Mouse (Mus musculus) retina, embryonic 14.5 days (tissue): Measurements from ENCODE around the gene Ushbp1.
"Not testable (repeated sequence)": the region's sequence is repeated elsewhere in the genome, so short reads cannot be mapped to it uniquely, and the experiment has no call there.

Experiments used
- DNase-seq: peaks from one replicate; pipeline ENCODE4 v3.0.0-alpha.2; 2015; ENCODE audit warnings: low spot score

The Ushbp1 gene

GRCm38 (mm10) chr8:71395629-71396028 lies at the start of gene Ushbp1:
Ushbp1 (minus strand) TSS chr8:71395802.
- DNase-seq = no peak

- DNase-seq = no peak
Measured at GRCm38 (mm10) chr8:71445096-71445495, 49.5 kb upstream of the Ushbp1 start.

GRCm38 (mm10) chr8:71441404-71441803 lies 45.8 kb upstream of the Ushbp1 start:
- DNase-seq = peak; percentile 91

DNA sequence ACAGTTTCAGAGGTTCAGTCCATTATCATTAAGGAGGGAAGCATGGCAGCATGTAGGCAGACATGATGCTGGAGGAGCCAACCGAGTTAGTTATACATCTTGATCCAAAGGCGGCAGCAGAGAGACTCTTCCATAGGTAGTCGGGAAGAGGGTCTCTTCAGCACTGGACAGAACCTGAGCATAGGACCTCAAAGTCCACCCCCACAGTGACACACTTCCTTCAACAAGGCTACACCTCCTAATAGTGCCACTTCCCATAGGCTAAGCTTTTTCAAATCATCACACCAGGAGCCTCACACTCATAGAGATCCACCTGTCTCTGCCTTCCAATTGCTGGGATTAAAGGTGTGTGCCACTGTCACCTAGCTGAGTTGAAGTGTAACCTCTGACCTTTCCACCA lies 41.4 kb upstream of the Ushbp1 start:
- no peak for DNase-seq

DNA sequence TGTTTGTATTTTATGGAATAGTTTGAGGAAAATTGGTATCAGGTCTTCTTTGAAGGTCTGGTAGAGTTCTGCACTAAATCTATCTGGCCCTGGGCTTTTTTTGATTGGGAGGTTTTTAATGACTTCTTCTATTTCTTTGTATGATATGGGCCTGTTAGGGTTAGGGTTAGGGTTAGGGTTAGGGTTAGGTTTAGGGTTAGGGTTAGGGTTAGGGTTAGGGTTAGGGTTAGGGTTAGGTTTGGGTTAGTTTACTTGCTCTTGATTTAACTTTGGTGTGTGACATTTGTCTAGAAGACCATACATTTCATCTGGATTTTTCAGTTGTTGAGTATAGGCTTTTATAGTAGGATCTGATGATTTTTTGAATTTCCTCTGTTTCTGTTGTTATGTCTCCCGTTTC lies 37.3 kb upstream of the Ushbp1 start:
- DNase-seq = not testable (repeated sequence)

DNA sequence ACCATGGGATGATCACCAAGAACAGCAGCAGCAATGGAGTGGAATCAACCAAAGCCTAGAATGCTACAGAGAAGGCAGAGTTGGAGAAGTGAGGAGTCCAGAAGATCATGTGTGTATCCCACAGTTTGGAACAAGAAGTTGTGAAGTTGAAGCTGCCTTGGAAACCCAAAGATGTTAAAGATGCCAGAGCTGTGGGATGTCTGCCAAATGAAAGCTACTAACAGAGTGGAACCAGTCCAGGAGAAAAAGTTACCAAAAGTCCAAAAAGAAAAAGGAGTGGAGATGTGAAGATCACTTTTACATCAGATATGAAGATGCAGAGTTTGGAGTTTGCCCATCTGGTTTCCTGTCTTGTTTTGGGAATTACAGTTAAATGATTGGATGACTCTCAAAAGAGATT lies 26.5 kb upstream of the Ushbp1 start:
- no peak for DNase-seq

DNA sequence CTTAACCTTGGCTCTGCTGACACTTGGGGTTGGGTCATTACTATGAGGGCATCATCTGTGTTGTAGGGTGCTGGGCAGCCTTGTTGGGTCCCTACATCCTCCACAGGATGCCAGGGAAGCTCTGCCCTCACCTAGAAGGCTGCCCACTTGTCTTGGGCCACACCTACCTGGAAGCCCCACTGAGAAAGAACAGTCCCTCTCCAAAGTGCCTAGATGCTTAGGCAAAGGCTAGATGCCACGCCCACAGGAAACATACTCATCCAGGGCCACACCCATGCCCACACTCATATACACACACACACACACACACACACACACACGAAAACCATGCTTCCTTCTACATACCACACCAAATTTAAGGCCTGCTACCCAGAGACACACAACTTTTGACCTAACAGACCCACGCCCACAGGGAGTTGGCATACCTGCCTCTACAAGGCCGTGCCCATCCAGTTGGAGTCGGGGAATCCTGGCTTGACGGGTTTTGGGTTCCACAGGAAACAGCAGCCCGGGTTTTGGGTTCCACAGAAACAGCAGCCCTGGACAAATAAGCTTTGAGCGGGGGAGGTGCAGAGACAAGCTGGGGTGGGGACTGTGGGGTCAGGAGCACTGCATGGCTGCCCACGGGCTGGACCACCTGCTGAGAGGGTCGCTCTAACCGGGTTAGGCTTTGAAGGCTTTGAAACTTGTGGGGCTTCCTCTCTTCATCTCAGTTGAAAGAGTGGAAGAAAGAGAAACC lies 16.1 kb upstream of the Ushbp1 start:
- no peak for DNase-seq

DNA sequence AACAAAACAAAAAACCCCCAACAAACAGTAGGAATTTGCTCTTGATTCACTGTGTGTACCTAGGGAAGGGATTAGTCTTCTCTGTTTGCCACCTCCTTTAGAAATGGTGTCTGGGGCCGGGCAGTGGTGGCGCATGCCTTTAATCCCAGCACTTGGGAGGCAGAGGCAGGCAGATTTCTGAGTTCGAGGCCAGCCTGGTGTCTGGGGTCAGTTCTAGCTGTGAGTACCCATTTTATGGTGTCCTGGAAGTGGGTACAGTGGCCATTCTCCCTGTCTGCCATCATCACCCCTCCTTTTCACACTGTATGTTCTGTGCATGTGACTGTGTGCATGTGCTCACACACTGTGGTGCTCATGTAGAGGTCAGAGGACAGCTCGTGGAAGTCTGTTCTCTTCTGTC lies 12.6 kb upstream of the Ushbp1 start:
- DNase-seq = no peak

DNA sequence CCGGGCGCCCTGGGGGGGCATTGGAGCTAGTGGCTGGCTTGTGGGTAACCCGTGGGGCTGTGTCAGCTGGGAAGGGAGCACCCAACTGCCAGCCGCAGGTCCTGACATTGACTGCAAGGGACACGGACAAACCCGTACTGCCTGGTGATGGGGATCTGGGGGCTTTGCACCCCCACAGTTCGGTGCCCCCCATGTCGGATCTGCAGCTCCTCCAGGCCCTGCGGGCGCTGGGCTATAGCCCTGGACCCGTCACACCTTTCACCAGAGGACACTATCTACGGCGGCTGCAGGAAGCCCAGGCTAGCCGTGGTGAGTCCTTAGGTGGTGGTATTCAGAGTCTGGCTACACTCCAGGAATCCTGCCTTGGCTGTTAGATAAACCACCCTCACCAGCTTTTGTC lies 11.8 kb upstream of the Ushbp1 start:
- no peak for DNase-seq

DNA sequence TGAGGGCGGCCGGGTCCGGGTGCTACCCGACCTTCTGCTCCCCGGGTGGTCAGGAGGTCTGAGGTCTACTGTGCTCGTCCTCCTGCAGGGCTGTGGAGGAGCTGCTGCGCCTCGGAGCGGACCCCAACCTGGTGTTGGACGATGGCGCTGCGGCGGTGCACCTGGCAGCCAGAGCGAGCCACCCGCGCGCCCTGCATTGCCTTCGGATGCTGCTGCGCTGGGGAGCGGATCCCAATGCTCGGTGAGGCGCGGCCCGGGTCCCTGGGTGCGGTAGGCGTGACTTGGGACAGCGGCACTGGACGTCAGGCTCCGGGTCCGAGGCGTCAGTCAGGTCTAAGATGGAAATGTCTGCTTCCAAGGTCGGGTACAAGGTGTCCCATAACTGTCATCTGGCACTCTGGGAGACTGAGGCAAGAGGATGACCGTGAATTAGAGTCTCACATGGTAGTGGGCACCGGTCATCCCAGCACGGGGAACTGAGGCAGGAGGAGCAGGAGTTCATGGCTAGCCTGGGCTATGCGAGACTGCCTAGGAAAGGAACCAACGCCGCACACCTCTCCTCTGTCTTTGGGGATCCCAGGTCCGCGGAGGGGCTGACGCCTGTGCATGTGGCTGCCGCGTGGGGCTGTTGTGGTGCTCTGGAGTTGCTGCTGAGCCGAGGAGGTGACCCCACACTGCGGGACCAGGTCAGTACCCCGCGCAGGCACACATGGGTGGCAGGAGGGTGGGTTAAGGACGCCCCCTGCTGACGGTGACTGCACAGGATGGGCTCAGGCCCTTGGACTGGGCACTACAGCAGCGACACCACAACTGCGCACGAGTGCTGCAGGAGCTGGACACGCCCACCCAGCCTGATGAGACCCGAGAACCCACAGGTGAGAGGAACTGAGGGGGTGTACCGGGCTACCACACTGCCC lies 10.8 kb upstream of the Ushbp1 start:
- DNase-seq = peak; percentile 84

DNA sequence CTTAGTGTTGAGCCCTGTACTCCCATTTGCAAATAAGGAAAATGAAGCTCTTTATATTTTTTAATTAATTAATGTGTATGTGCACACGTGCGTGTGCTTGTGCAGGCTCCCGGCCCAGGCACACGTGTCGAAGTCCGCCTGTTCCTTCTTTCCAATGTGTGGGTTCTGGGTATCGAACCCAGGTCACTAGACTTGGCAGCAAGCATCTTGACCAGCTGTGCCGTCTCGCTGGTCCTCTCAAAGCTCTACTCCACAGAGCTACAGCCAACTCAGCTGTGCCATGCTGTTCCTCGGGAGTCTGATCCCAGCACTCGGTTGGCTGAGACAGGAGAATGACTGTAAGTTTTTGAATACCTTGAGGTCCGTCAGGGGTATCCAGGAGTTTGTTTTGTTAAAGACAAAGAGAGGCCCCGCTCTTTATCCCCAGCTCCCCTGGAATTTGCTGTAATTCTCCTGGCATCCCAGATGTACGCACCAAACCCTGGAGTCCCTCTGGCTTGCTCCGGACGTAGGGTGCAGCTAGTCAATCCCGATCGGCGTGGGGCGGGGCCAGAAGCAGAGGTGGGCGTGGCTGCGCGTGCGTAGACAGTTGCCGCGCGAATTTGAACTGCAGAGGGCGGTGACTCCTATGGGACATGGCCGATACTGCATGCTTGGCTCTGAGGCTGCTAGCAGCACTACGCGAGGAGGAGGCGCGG lies 9.9 kb upstream of the Ushbp1 start, which contains the start of gene Ankle1:
Ankle1 (plus strand) TSS at position 610 of the 698 bp plus-strand sequence.
- peak; percentile 98 for DNase-seq

DNA sequence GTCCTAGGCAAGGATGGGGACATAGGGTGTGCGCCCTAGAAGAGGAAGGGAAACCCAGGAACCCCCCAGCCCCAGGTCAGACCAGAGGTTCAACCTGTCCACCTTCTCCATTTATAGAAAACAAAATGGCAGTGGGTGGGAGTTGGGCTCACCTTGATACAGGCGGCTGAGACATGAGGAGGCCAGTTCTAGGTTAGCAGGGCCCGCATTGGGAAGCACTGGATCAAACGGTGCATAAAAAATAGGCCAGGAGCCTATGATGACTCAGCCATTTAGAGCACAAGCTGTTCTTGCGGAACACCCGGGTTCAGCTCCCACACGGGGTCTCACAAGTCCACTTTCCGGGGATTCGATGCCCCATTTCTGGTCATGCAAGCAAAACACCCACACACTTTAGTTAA lies 9.3 kb upstream of the Ushbp1 start:
- peak; percentile 24 for DNase-seq

- no peak for DNase-seq
Measured at GRCm38 (mm10) chr8:71404011-71404410, 8.4 kb upstream of the Ushbp1 start.

- DNase-seq = no peak
Measured at GRCm38 (mm10) chr8:71403107-71403885, 7.7 kb upstream of the Ushbp1 start.

DNA sequence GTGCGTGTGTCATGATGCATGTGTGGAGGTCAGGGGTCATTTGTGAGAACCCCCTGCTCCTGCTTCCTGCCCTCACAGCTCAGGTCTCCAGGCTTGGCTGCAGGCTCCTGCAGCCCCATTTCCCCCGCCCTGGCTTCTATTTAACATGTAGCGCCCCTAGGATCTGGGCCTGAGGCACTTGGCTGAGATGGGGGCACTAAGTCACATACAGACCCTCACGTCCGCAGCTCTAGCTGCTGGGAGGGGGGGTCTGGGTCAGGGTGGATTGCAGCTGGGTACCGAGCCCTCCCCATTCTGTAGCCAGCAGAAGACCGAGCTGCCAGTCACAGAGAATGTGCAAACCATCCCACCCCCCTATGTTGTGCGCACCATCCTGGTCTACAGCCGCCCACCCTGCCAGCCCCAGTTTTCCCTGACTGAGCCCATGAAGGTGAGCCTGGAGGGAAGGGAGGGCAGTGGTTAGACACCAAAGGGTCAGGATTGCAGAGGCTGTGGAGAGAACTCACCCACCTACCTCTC lies 6.9 kb upstream of the Ushbp1 start:
- DNase-seq = no peak

DNA sequence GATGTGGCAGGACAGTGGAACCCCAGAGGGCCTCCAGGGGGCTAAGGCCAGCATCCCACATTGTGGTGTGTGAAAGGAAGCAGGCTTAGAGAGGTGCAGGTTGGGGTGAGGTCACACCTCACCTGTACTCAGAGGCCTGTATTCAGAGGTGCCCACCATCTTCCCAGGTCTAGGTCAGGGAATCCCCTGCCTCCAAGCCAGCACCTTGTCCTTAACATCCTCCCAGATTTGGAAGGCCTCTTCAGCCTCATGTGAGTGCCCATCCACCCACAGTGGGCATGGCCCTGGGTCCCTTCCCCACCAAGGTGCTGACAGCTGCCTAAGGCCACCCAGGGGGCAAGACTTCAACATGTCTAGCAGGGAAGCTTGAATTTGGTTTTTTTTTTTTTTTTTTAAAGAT lies 5.9 kb upstream of the Ushbp1 start:
- DNase-seq = no peak

GRCm38 (mm10) chr8:71400826-71401225 lies 5.2 kb upstream of the Ushbp1 start:
- no peak for DNase-seq

- no peak for DNase-seq
Measured at GRCm38 (mm10) chr8:71397701-71398100, 2.1 kb upstream of the Ushbp1 start.

DNA sequence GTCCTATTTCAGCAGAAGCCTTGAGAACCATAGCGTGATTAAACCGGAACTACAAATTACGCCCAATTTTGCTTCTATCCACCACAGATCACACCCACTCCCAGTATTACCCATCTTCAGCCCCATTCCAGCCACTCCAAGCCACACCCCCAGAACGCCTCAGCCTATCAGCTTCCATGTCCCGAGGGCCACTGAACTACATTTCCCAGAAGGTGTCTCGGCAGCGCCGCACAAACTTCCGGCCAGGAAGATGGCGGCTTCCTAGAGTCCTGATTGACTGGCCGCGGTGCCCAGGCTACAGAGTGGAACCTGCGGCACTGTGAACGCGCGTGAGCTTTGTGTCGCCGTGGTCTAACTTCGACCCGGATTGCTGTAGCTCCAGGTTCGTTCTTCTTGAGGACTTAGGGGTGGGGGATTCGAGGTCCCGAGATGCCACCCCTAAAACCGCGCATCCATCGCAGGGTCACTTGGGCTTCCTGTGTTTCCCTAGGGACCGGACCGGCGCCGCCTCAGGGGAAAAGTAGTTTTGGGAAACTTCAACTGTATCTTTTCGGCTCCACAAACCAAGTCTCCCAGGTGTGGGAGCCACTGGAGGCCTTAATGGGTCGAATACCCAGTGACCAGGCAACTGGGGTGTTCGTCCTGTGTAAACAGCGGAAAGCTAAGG lies 1.2 kb upstream of the Ushbp1 start, which contains the start of gene Babam1:
Babam1 (plus strand) TSS at position 223 of the 667 bp plus-strand sequence.
- DNase-seq = peak; percentile 93

- no peak for DNase-seq
Measured at GRCm38 (mm10) chr8:71395071-71395470, 531 bp downstream of the Ushbp1 start.

- no peak for DNase-seq
Measured at GRCm38 (mm10) chr8:71394481-71394880, 1.1 kb downstream of the Ushbp1 start.
